Mouse (Mus musculus): ENCODE measurements at regions not wholly inside any gene's neighbourhood (a gene's known extent, or its start where the extent isn't known, plus 50 kb on each side); places are given as distances from the start of the nearest gene placed in this dataset.

- TF ChIP-seq EP300 (optimal IDR thresholded peaks at IDR 0.05) (no peak), CTCF (IDR thresholded peaks at IDR 0.05; ENCODE audit: low read depth) (no peak)
These were observed 538.5 kb upstream of the Adam5 start for GRCm38 (mm10) chr8:25362656-25363055.

All from stomach, postnatal 0 days (tissue).